Mouse (Mus musculus): ENCODE results near the gene Tcstv1.
"Not testable (repeated sequence)": the region's sequence is repeated elsewhere in the genome, so short reads cannot be mapped to it uniquely, and the experiment has no call there.

Gene Tcstv1

GRCm38 (mm10) chr13:119894685-119895084 is at the start of gene Tcstv1:
Tcstv1 (minus strand) TSS chr13:119894785.
- DNase-seq (ENCODE audit: inconsistent age in 2 of 2, low spot score in 1 of 2) = not testable (repeated sequence)

GRCm38 (mm10) chr13:119929172-119929571 is 34.6 kb upstream of the Tcstv1 start, which contains the start of gene Gm21761:
Gm21761 (minus strand) TSS chr13:119929272.
- DNase-seq (ENCODE audit: inconsistent age in 2 of 2, low spot score in 1 of 2) = not testable (repeated sequence)

DNA sequence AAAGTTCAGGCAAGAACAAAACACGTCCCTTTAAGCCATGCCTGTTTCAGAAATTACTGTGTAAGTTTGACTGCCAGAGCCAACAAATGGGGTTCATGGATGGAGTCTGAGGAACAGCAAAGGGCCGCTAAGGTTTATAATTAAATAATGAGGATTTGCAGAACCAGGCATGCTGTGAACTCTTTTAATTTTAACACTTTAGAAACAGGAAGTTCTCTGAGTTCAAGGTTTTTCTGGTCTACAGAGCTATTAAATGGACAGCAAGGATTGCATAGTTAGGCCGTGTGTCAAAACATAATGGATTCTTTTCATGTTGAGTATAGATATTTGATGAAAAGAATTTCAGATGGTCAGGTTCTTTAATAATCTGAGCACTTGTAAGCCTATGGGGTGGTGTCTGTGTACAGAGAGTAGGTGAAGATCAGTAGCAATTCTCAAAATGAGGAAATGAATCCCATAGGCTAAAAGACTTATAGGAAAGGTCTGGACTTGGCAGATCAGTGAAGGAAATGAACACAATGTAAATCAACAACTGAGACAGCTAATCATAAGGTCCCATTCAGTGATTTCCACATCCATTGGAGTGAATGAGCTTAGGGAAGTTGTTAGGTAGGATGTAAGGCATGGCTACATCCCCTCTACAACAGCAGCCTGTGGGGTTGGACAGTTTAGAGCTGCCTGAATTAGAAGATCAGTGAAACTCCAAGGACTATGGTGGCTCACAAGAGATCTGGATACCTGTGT is 30.2 kb upstream of the Tcstv1 start:
- not testable (repeated sequence) for DNase-seq (ENCODE audit: inconsistent age in 2 of 2, low spot score in 1 of 2)

DNA sequence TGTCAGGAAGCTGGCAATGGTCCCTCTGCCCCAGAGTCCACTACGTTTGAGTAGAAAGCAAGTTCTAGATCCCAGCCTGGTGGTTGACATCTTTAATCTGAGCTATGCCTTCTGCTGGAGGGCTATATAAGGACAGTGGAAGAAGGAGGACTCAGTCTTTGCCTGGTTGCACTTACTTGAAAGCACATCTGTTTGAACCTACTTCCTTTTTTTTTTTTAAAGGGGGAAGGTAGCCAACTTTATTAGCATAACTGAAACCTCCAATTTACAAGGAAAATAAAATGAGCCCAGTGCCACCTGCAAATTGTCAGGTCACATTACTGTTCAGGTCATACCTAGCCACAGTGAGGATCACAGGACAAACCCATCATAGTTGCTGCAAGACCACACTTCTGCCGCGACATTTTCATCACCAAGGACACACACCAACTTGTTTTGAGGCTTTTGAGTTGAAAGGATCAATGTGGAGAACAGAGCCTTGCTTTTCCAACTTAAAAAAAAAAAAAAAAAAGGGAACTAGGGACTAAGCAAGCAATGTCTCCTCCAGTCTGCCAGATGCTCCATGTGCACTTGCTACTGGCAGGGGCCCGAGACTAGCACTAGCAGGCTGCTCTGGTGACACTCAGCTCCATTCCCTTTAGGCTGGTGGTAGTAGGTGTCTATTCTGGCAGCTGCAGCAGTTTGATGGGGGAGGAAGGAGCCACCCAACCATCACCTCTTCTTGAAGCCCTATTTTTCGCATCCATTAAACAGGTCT is 22.6 kb upstream of the Tcstv1 start:
- DNase-seq (ENCODE audit: inconsistent age in 2 of 2, low spot score in 1 of 2) = not testable (repeated sequence)

DNA sequence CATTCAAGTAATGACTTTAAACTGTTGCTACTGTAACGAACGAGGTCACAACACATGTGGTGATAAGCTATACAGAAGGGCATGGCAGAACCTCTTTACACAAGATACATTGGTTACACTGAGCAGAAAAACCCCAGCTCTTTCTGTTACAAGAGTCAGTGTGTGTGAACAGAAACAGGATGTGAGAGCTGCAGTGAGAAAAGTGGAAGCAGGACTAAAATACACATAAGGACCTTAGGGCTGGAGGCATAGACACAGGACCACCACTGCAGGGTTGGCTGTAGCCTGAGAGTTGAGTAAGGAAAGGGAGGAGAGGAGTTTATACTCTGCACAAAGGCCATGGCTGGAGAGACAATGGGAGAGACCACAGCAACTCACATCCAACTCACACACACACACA is 21.9 kb upstream of the Tcstv1 start:
- DNase-seq (ENCODE audit: inconsistent age in 2 of 2, low spot score in 1 of 2) = not testable (repeated sequence)

DNA sequence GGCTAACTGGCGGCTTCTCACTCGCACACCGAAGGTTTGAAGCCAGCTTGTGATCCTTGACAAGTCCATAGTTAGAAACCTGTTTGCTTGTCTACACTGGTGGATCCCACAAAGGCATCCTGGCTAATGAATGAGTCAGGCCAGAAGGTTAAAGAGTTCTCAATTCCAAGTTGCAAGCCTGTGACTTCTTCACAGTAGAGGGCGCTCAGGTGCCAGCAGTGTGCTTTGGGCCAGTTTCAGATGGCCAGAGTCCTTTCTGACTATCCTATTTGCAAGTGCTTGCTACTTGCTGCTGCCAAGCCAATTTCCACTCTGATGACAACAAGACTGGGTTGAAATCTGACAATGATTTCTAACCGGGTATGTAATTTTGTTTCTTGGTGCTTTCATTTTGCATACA is 4.0 kb upstream of the Tcstv1 start:
- DNase-seq (ENCODE audit: inconsistent age in 2 of 2, low spot score in 1 of 2) = not testable (repeated sequence)

DNA sequence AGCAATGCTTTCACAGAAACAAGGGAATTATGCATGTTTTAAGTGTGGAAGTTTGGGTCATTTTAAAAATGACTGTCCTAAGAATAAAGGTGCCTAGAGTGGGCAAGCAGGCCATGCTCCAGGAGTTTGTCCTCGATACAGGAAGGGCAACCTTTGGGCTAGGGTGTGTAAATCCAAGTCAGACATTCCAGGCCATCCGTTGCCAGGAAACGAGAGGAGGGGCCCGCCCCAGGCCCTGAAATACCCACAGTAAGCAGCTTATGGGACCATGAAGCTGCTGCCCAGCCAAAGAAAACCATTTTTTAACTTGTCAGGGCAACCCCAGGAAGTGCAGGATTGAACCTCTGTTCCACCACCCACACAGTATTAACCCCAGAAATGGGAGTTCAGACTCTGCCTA is 7.7 kb downstream of the Tcstv1 start:
- DNase-seq (ENCODE audit: inconsistent age in 2 of 2, low spot score in 1 of 2) = peak in 1 of 2 experiments; percentile 23

DNA sequence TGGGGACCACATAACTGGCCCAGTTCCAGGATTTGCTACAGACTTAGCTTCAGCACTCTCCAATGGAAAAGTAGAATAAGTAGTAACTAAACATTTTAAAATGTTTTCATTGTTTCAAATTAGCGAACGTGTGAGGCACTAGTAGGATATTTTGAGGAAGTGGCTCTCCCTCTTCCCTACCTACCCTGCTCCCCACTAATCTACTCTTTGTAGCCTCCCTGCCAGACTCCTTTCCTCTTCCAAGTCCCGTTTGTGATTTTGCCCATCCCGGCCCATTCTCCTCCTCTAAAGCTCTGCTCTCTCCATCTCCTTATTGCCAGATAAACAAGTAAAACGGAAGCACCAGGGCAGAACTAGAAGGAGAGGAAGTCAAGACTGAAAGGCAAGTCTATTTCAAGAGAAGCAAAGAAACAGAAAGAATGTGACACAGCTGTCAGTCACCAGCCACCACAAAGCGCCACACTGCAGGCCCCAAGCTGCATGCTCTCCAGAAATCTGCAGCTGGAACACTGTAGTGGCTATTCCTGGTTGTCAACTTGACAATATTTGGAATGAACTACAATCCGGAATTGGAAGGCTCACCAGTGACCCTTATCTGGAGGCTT is 30.1 kb downstream of the Tcstv1 start:
- not testable (repeated sequence) for DNase-seq (ENCODE audit: inconsistent age in 2 of 2, low spot score in 1 of 2)

DNA sequence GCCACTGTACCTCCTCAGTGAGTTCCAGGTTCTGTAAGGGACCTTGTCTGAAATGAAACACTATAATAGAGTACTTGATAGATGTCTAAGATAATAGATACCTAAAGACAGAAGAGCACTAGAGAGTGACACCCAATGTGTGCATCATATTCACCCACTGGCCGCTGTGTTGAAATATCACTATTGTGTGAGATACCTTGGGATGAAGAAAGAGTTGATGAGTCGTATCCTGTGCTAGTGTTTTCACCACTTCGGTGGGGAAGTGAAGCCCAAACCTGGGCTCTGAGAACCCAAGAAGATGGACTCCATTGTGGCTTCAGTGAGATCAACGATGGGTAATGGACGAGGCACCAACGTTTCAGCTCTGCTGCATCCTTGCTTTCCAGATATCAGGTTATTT is 32.2 kb downstream of the Tcstv1 start:
- DNase-seq (ENCODE audit: inconsistent age in 2 of 2, low spot score in 1 of 2) = not testable (repeated sequence)
